Mouse (Mus musculus) forebrain, embryonic 13.5 days (tissue): ENCODE results near the gene Pax6. TPM values are rescaled to one million over a fixed set of nuclear protein-coding genes. Genes with fewer than 3 reads are reported as not detected.

ENCODE experiments used
- ATAC-seq: fragments of 200-750 bp; cut with Nextera tagmentation; 2 replicates; pipeline ENCODE4 v1.8.0; 2017
- H3K27ac ChIP-seq: fragments of 300-500 bp; sonication (generic); 2 replicates; pipeline ENCODE4 v1.5.1; 2015; ENCODE audit warnings: inconsistent platforms, mild to moderate bottlenecking, moderate library complexity
- H3K27me3 ChIP-seq: fragments of 300-500 bp; sonication (generic); 2 replicates; pipeline ENCODE4 v1.6.1; 2015; ENCODE audit warnings: mild to moderate bottlenecking, inconsistent platforms
- H3K36me3 ChIP-seq: fragments of 300-500 bp; sonication (generic); 2 replicates; pipeline ENCODE4 v1.6.1; 2015; ENCODE audit warnings: mild to moderate bottlenecking, inconsistent platforms; ENCODE audit not compliant: poor library complexity, severe bottlenecking
- H3K4me1 ChIP-seq: fragments of 300-500 bp; sonication (generic); 2 replicates; pipeline ENCODE4 v1.6.1; 2015; ENCODE audit warnings: inconsistent platforms
- H3K4me2 ChIP-seq: fragments of 300-500 bp; sonication (generic); 2 replicates; pipeline ENCODE4 v1.6.1; 2015; ENCODE audit warnings: inconsistent platforms, mild to moderate bottlenecking, moderate library complexity
- H3K4me3 ChIP-seq: fragments of 300-500 bp; sonication (generic); 2 replicates; pipeline ENCODE4 v1.5.1; 2015; ENCODE audit warnings: mild to moderate bottlenecking, inconsistent platforms
- H3K9ac ChIP-seq: fragments of 300-500 bp; sonication (generic); 2 replicates; pipeline ENCODE4 v1.6.1; 2015; ENCODE audit warnings: mild to moderate bottlenecking, inconsistent platforms
- H3K9me3 ChIP-seq: fragments of 300-500 bp; sonication (generic); replicated peaks from 2 replicates; pipeline ENCODE4 v1.6.1; 2016; ENCODE audit warnings: inconsistent platforms
- WGBS: fragments of 180-500 bp; shearing (Covaris S2); methylation state at CpG from one replicate; pipeline ENCODE4 v1.1.7; 2015; 5-methylcytosine and 5-hydroxymethylcytosine counted together
- polyA plus RNA-seq: library from polyadenylated mRNA; unstranded; fragments of >200 nt; fragmentation: Nextera tagmentation; extraction: Ambion mirVana; gene quantifications from 2 replicates; pipeline ENCODE4 v1.2.1, GENCODE M21; 2015

The Pax6 gene
- polyA plus RNA-seq, 1 experiment from 2014 or later = 92.7 TPM

DNA sequence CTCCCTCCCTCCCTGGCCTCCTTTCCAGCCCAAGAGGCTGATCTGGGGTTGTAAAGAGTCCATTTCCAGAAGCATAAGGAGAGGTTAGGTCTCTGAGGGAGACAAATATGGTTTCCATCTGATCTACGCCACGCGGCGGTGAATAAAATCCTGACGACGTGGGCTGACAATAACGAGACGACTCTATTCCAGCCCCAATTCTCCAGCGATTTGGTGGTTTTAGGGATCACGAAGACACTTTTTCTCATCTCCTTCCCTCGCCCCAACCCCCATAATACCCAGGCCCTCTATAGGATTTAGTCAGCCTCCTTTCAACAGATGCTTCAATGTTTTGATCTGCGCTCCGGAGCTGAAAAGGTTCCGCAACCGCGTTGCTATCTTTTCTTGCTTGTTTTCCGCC lies 19.3 kb downstream of the Pax6 start:
- Histone ChIP-seq H3K9ac (peak overlapping the region; percentile 61), H3K4me1 (peaks cover 82% of the 10 kb centered on the region), H3K9me3 (no peaks in the 10 kb centered on the region), H3K27me3 (peaks cover 64% of the 10 kb centered on the region), H3K27ac (peak overlapping the region; percentile 87), H3K4me2 (peak overlapping the region; percentile 64), H3K36me3 (peaks cover 22% of the 10 kb centered on the region), H3K4me3 (peak overlapping the region; percentile 27)
- no peak for ATAC-seq
- WGBS = 2% methylated on average over 17 of the region's 17 CpGs

DNA sequence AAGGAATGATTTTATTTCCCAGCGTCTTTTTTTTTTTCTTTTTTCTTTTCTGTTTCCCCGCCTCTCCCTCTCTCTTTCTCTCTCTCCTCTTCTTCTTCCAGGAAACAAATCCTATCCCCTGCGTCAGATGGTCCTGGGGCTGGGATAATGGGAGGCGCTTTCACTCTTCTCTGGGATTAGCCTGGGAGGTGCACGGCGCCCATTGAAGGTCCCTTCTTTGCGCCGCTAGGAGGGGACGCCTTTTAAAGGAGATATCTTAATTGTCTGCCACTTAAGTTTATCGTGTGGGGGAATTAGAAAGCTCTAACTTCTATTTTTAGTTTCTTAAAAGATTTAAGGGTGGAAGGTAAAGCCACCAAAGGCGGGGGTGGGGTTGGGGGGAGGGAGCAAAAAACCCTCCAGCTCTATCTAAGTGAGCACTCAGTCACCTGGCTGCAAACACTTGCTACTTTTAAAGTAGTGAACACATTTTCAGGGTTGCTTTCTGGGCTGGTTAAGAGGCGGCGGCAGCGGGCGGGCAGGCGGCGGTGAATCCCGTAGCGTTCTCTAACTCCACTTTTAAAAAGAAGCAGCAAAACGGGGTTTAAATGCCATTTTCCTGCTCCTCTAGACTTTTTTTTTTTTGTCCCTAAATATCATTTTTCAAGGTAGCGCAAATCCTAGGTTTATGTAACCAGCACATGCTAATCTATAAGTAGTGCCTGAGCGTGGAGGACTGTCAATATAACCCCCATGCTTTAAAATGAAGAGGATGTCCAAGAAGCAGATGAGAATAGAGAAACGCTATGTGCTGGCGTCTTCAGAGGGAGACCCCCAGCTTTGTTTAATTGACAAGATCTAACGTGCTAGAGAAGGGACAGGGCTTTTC lies 20.0 kb downstream of the Pax6 start:
- Histone ChIP-seq H3K36me3 (peaks cover 26% of the 10 kb centered on the region), H3K4me3 (peak overlapping the region; percentile 27), H3K27me3 (peaks cover 64% of the 10 kb centered on the region), H3K27ac (peak overlapping the region; percentile 87), H3K4me1 (peaks cover 78% of the 10 kb centered on the region), H3K4me2 (peak overlapping the region; percentile 64), H3K9me3 (no peaks in the 10 kb centered on the region), H3K9ac (peak overlapping the region; percentile 61)
- ATAC-seq = no peak
- WGBS = 2% methylated on average over 25 of the region's 25 CpGs

DNA sequence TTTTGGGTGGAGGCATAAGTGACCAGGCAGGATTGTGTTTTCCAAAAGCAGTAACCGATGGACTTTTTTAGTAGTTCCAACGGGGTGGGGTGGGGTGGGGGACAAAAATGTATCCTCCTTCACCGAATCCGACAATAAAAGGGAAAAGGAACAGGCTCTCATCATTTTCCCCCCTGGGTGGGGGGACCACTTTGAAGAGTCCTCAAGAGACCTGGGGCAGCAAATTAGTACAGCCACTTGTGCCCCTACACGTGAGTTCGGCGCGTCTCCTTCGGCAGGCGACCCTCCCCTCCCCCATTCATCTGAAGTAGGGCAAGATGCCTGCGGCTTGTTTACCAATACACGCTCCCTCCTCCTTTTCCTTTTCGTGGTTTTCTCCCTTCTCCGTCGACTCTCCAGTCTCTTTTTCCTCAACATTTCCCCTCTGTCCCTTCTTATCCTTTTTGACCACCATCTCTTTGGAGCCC lies 20.6 kb downstream of the Pax6 start:
- WGBS = 2% methylated on average over 15 of the region's 15 CpGs
- peaks cover 72% of the 10 kb centered on the region for H3K4me1 ChIP-seq
- ATAC-seq = no peak
- peak overlapping the region; percentile 87 for H3K27ac ChIP-seq
- H3K4me3 ChIP-seq = peak overlapping the region; percentile 27
- H3K9me3 ChIP-seq = no peaks in the 10 kb centered on the region
- H3K9ac ChIP-seq = peak overlapping the region; percentile 61
- H3K4me2 ChIP-seq = peak overlapping the region; percentile 64
- peaks cover 60% of the 10 kb centered on the region for H3K27me3 ChIP-seq
- peaks cover 30% of the 10 kb centered on the region for H3K36me3 ChIP-seq

DNA sequence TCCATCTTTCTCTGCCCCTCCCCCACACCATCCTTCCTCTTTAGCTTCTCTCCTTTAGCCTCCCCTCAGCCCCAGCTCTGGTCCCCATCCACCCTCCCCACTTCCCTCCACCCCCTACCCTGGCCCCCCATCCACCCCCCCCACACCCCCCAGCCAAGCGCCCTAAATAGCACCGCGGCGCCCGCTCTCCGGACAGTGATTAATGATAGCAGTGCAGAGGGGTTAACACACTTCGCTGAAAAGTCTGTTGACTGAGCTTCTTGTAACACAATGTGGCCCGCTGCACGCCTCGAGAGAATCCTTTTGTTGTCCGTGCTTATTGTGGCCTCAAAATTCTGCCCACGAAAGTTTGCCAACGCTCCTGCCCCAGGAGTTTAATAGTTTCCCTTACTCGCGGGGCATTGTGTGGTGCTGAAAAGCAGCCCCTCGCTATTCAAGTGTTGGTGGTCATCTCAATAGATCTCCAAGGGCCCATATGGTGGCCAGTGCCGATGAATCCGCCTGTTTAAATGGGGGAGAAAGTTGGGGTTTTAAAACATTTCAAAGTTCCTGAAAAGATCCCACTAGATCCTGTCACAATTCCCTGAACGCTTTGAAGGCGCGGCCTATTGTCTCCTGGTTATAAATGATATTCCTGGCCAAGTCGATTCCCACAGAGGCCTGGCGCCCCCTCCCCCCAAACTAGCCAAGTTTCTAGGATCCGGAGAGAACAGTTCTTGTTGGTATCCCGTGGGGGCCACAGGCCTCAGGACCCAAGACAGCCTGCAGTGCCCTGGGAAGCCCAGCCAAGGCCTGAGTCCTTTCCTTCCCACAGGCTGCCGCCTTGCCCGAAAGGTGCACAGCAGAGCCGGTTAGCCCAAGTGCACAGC lies 21.3 kb downstream of the Pax6 start:
- Histone ChIP-seq H3K27ac (peak overlapping the region; percentile 87), H3K4me3 (peak overlapping the region; percentile 27), H3K9ac (peak overlapping the region; percentile 61)

DNA sequence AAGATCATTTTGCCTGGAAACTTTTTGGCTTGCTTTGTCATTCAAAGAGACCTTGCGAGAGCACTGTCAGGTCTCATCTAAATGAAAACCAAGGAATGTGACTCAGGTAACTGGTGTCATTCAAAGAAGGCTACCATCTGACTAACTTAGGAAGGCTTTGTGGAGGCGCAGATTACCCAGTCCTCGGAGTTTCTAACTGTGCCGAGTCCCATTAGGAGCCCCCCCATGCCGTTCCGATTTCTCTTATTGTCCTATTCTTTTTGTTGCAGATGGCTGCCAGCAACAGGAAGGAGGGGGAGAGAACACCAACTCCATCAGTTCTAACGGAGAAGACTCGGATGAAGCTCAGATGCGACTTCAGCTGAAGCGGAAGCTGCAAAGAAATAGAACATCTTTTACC lies 22.6 kb downstream of the Pax6 start:
- ATAC-seq = no peak
- WGBS = 14% methylated on average over 10 of the region's 10 CpGs
- Histone ChIP-seq H3K9ac (no peak overlapping the region), H3K9me3 (no peaks in the 10 kb centered on the region), H3K27me3 (peaks cover 45% of the 10 kb centered on the region), H3K27ac (peak overlapping the region; percentile 49; the same call in 1 of the 2 replicates), H3K36me3 (peaks cover 38% of the 10 kb centered on the region), H3K4me2 (peak overlapping the region; percentile 12; the same call in 1 of the 2 replicates), H3K4me1 (peaks cover 55% of the 10 kb centered on the region), H3K4me3 (no peak overlapping the region)

More for the DNA sequence above, 21.3 kb downstream of the Pax6 start:
- H3K36me3 ChIP-seq = peaks cover 33% of the 10 kb centered on the region
- peaks cover 57% of the 10 kb centered on the region for H3K27me3 ChIP-seq
- H3K9me3 ChIP-seq = no peaks in the 10 kb centered on the region
- H3K4me1 ChIP-seq = peaks cover 68% of the 10 kb centered on the region
- 1% methylated on average over 28 of the region's 28 CpGs for WGBS
- peak; percentile 28; the same call in 1 of the 2 replicates for ATAC-seq
- H3K4me2 ChIP-seq = peak overlapping the region; percentile 64

DNA sequence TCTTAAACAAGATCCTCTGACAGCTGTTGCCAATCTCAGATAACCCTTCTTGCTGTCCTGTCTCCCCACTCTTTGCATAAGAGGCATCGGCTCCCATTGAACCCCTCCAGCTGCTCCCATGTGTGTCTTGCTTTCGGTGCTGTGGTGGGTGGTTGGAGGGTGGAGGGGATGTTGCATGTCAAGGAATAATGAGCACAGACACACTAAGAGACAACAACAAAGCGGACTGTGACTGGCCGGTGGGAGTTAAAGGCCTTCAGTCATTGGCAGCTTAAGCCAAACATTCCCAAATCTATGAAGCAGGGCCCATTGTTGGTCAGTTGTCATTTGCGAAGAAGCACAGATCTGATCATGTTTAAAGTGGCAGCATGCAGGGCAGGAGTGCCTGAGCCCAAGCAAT lies 29.0 kb downstream of the Pax6 start:
- Histone ChIP-seq H3K4me2 (no peak overlapping the region), H3K27me3 (peaks cover 7% of the 10 kb centered on the region), H3K27ac (peak overlapping the region; percentile 3; the same call in 1 of the 2 replicates), H3K36me3 (peaks cover 32% of the 10 kb centered on the region), H3K9ac (no peak overlapping the region), H3K4me1 (0 out of 2 replicates have a peak, but pooled peaks cover 13% of the 10 kb centered on the region), H3K4me3 (no peak overlapping the region), H3K9me3 (no peaks in the 10 kb centered on the region)
- ATAC-seq = 0 out of 2 replicates have a peak, but pooled peaks have one; percentile 31
- 41% methylated on average over 5 of the region's 5 CpGs for WGBS

DNA sequence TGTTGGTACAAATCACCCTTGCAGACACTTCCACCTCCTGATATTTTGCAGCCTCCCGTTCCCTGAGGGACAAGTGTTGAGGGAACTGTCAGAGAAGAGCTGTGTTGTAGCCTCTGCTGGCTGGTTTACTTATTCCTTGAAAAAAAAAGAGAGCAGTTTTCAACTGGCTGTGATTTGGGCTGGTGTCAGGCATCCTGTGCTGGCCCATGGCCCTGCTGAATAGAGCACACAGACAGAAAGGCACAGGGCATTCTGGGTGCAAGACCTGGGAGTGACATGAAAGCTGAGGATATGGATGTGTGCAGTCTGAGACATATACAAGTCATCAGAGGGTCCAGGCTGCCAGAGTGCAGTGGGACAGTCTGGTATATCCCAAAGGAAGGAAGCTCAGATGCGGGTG lies 29.9 kb downstream of the Pax6 start:
- H3K36me3 ChIP-seq = peaks cover 24% of the 10 kb centered on the region
- no peak overlapping the region for H3K27ac ChIP-seq
- H3K4me1 ChIP-seq = 0 out of 2 replicates have a peak, but pooled peaks cover 13% of the 10 kb centered on the region
- no peak overlapping the region for H3K4me3 ChIP-seq
- no peak overlapping the region for H3K9ac ChIP-seq
- H3K27me3 ChIP-seq = 0 out of 2 replicates have a peak, but pooled peaks cover 2% of the 10 kb centered on the region
- 71% methylated on average over 2 of the region's 2 CpGs for WGBS
- 0 out of 2 replicates have a peak, but pooled peaks have one; percentile 31 for ATAC-seq
- no peaks in the 10 kb centered on the region for H3K9me3 ChIP-seq
- H3K4me2 ChIP-seq = no peak overlapping the region

DNA sequence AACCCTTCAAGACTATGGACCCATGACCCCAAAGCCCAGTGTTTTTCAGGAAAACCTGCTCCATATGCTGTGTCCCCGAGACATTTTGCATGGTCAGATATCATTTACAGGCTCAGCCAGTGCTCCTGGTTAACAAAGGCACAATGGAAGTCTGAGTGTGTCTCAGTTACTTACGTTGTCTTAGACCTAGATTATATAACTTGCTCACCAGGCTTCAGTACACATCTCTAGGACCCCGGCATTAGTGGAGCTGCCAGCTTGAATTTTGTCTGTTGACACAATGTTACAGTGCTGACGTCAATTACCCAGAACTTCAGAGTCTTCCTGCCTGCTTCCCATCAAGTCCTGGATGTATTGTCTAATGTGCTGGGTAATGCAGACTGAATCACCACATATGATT lies 33.1 kb downstream of the Pax6 start:
- Histone ChIP-seq H3K9me3 (no peaks in the 10 kb centered on the region), H3K4me3 (no peak overlapping the region), H3K27ac (no peak overlapping the region), H3K36me3 (no peaks in the 10 kb centered on the region; the same call in 1 of the 2 replicates), H3K4me2 (no peak overlapping the region), H3K27me3 (no peaks in the 10 kb centered on the region), H3K9ac (no peak overlapping the region), H3K4me1 (peaks cover 22% of the 10 kb centered on the region; the same call in 1 of the 2 replicates)
- WGBS = 62% methylated on average over 4 of the region's 4 CpGs
- no peak for ATAC-seq

DNA sequence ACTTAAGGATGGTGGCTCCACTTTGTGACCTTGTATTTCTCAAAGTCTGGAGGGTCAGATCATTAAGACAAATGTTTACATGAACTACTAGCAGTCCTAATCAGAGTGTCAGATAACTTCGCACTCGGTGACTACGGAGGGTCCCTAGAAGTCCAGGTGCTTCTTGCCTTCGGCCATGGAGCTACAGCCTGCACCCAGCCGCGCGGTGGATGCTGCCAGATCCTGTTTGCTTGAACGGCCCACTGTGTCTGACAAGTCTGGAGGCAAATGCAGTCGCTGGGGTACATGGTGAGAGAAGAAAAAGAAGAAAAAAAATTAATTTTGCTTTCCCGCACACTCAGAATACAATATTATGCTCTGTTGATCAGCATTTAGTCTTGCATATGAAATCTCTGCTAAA lies 33.9 kb downstream of the Pax6 start:
- H3K9me3 ChIP-seq = no peaks in the 10 kb centered on the region
- H3K27me3 ChIP-seq = no peaks in the 10 kb centered on the region
- WGBS = 67% methylated on average over 10 of the region's 10 CpGs
- no peak overlapping the region for H3K27ac ChIP-seq
- H3K9ac ChIP-seq = no peak overlapping the region
- no peak; the same call in 1 of the 2 replicates for ATAC-seq
- no peak overlapping the region for H3K4me3 ChIP-seq
- peaks cover 21% of the 10 kb centered on the region; the same call in 1 of the 2 replicates for H3K4me1 ChIP-seq
- no peak overlapping the region for H3K4me2 ChIP-seq
- H3K36me3 ChIP-seq = no peaks in the 10 kb centered on the region; the same call in 1 of the 2 replicates

DNA sequence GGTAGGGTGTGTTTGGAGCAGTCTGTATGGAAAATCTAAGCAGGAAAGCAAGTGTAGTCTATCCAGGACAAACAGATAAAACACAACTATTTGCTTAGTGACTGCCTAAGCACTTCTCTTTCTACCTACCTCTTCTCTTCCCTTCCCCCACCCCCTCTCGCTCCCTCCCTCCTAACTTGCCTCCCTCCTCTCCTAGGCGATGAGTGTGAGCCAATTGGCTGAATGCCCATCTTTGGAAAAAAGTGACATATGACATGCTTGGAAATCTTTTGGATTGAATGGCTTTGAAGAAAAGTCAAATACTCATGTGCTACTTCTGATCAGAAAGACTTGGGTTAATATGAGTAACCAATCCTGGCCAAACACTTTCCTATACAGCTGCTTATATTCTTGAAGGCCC lies 36.6 kb downstream of the Pax6 start:
- WGBS = 38% methylated on average over 2 of the region's 2 CpGs
- ATAC-seq = peak; percentile 33; the same call in 1 of the 2 replicates
- H3K27me3 ChIP-seq = no peaks in the 10 kb centered on the region
- H3K9ac ChIP-seq = no peak overlapping the region
- H3K4me1 ChIP-seq = peaks cover 15% of the 10 kb centered on the region; the same call in 1 of the 2 replicates
- no peak overlapping the region for H3K4me3 ChIP-seq
- H3K27ac ChIP-seq = no peak overlapping the region
- no peak overlapping the region for H3K4me2 ChIP-seq
- no peaks in the 10 kb centered on the region for H3K36me3 ChIP-seq
- H3K9me3 ChIP-seq = no peaks in the 10 kb centered on the region

DNA sequence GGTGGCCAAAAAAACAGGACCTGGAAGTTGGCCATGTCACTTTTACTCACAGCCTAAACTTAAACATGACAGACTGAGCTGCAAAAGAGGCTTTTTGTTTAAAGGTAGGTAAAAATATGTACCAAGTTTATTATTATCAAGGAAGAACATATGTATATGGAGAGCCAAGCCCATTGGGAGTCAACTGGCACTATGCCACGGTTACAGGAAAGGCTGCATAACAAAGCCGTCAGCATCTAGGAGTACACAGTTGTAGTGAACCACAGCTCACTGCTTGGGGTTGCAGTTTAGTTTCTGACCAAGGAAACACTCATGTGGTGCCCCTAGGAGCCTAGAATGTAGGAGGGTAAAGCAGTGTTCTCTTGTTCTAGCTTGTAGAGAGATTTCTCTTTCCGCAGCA lies 40.4 kb downstream of the Pax6 start:
- H3K4me1 ChIP-seq = peaks cover 9% of the 10 kb centered on the region; the same call in 1 of the 2 replicates
- ATAC-seq = no peak
- H3K4me3 ChIP-seq = no peak overlapping the region
- no peak overlapping the region for H3K9ac ChIP-seq
- H3K36me3 ChIP-seq = no peaks in the 10 kb centered on the region
- 85% methylated on average over 3 of the region's 3 CpGs for WGBS
- no peaks in the 10 kb centered on the region for H3K9me3 ChIP-seq
- no peak overlapping the region for H3K27ac ChIP-seq
- H3K4me2 ChIP-seq = no peak overlapping the region
- H3K27me3 ChIP-seq = no peaks in the 10 kb centered on the region
